Mouse (Mus musculus): ENCODE data around the gene Isg20.

Isg20 gene

DNA sequence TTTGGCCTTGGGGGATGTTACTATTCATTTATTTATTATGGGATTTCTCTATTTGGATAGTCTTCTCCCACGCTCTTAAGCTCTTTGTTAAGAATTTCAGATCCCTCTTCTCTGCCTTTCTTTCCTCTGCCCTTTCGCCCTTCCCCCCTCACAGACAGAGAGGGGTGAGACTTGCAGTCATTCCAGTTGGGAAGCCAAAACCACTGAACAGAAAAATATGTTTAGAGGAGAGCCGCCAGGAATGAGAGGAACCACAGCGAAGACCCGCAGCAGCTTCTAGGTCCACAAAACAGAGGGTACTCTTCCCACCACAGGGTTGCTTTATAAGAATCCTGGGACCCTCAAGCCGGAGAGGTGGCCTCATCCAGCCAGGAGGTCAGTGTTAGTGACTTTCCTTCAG lies 41.4 kb downstream of the Isg20 start:
- DNase-seq (ENCODE audit: low read depth, low spot score), result no peak

DNA sequence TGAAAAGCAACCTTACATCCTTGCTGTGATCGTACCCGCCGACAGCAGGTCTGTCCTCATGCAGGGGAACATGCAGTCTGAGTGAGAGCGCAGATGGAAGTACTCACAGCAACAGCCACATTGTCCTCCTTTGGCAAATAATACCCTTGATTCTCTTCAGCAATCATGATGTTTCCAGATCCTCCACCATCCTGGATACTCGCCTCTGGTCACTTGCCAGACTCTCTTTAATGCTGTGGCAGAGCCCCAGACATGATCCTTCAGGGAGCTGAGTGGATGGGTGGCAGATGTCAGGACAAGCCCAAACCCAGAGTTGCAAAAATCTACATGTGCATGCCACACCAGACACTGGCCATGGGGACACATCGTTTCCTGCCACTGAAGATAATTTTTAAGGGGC lies 41.9 kb downstream of the Isg20 start:
- no peak for DNase-seq (ENCODE audit: low read depth, low spot score)

DNA sequence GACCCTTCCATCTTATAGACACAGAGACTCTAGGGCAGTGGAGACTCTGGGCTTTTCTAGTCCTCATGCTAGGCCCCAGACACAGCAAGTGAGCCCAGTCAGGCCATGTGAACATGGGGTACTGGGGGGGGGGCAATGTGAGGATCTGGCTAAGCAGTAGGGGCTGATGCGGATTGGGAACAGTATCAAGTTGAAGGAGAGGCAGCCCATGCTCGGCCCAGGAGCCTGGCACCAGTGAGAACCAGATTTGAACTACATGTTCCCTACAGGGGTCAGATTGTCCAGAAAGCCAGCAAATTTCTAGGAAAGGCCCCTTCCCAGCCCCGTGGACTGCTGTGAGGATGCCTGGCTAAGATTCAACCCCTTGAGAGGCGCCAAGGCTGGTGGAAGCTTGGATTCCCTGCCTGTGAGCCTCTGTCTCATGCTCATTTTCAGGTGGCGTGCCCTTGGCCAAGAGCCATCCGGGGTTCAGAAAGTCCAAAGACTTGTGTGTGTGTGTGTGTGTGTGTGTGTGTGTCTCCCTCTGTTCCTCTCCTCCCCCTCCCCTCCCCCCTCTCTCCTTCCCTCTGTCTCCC lies 45.4 kb downstream of the Isg20 start:
- DNase-seq (ENCODE audit: low read depth, low spot score), result no peak

DNA sequence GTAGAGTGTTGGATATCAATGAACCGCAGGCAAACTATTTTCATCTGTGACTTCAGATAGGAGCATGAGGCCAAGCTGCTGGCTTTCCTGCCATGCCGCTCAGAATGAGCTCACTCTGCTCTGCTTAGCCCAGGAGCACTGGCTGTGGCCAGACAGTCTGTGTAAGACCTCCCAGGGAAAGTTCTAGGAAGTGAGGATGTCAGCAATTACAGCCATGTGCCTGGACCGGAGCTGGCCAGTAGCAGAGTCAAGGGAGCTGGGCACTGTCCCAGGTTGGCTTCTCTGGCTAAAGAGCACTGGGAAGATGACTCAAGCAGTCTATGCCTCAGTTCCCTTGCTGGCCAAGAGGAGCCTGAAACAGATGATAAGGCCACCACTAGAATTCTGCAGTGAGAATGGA lies 50.7 kb downstream of the Isg20 start:
- DNase-seq (ENCODE audit: low read depth, low spot score), result no peak
